Mouse (Mus musculus) forebrain, embryonic 16.5 days (tissue): Measurements from ENCODE around the gene Fgfr2. TPM values are rescaled to one million over a fixed set of nuclear protein-coding genes. Genes with fewer than 3 reads are reported as not detected.

Experiments used
- ATAC-seq: fragments of 200-750 bp; cut with Nextera tagmentation; 2 replicates; pipeline ENCODE4 v1.8.0; 2017; ENCODE audit warnings: mild to moderate bottlenecking, moderate library complexity
- H3K27ac ChIP-seq: fragments of 300-500 bp; sonication (generic); 2 replicates; pipeline ENCODE4 v1.5.1; 2014; ENCODE audit warnings: low read length, control low read depth
- H3K27me3 ChIP-seq: fragments of 300-500 bp; sonication (generic); replicated peaks from 2 replicates; pipeline ENCODE4 v1.6.1; 2014; ENCODE audit warnings: low read length; ENCODE audit not compliant: control insufficient read depth, insufficient read depth
- H3K36me3 ChIP-seq: fragments of 300-500 bp; sonication (generic); 2 replicates; pipeline ENCODE4 v1.6.1; 2014; ENCODE audit not compliant: control insufficient read depth, insufficient read depth
- H3K4me1 ChIP-seq: fragments of 300-500 bp; sonication (generic); replicated peaks from 2 replicates; pipeline ENCODE4 v1.6.1; 2014; ENCODE audit warnings: low read length; ENCODE audit not compliant: control insufficient read depth, insufficient read depth
- H3K4me2 ChIP-seq: fragments of 300-500 bp; sonication (generic); 2 replicates; pipeline ENCODE4 v1.6.1; 2014; ENCODE audit warnings: mild to moderate bottlenecking, low read length, control low read depth
- H3K4me3 ChIP-seq: fragments of 300-500 bp; sonication (generic); replicated peaks from 2 replicates; pipeline ENCODE4 v1.5.1; 2014; ENCODE audit warnings: mild to moderate bottlenecking, low read length, control low read depth
- H3K9ac ChIP-seq: fragments of 300-500 bp; sonication (generic); replicated peaks from 2 replicates; pipeline ENCODE4 v1.6.1; 2014; ENCODE audit warnings: low read depth, low read length, control low read depth
- H3K9me3 ChIP-seq: fragments of 300-500 bp; sonication (generic); 2 replicates; pipeline ENCODE4 v1.6.1; 2016; ENCODE audit warnings: low read length; ENCODE audit not compliant: control insufficient read depth
- WGBS: fragments of 180-500 bp; shearing (Covaris S2); extraction: QIAGEN DNeasy Blood & Tissue Kit; methylation state at CpG from one replicate; pipeline ENCODE4 v1.1.7; 2014; 5-methylcytosine and 5-hydroxymethylcytosine counted together
- polyA plus RNA-seq: library from polyadenylated mRNA; unstranded; fragments of >200 nt; fragmentation: Nextera tagmentation; extraction: Ambion mirVana; gene quantifications from 2 replicates; pipeline ENCODE4 v1.2.1, GENCODE M21; 2015

Gene Fgfr2
- polyA plus RNA-seq, 1 experiment from 2014 or later: 39.2 TPM

- no peaks in the 10 kb centered on the region for H3K4me1 ChIP-seq
- ATAC-seq: no peak
- H3K4me2 ChIP-seq: no peak overlapping the region
- H3K36me3 ChIP-seq: no peaks in the 10 kb centered on the region
- no peaks in the 10 kb centered on the region for H3K9me3 ChIP-seq
- no peak overlapping the region for H3K4me3 ChIP-seq
- H3K27me3 ChIP-seq: no peaks in the 10 kb centered on the region
- H3K27ac ChIP-seq: no peak overlapping the region
- no peak overlapping the region for H3K9ac ChIP-seq
- 74% methylated on average over 12 of the region's 12 CpGs for WGBS
Observed at GRCm38 (mm10) chr7:133155621-133156020, 32.5 kb upstream of the Fgfr2 start.

- Histone ChIP-seq H3K4me1 (no peaks in the 10 kb centered on the region), H3K27me3 (no peaks in the 10 kb centered on the region), H3K9ac (no peak overlapping the region), H3K27ac (no peak overlapping the region), H3K36me3 (no peaks in the 10 kb centered on the region), H3K4me3 (no peak overlapping the region), H3K9me3 (no peaks in the 10 kb centered on the region), H3K4me2 (no peak overlapping the region)
- whole genome bisulfite sequencing: 71% methylated on average over 6 of the region's 6 CpGs
- no peak for ATAC-seq
Observed at GRCm38 (mm10) chr7:133154846-133155245, 31.7 kb upstream of the Fgfr2 start.

- H3K4me3 ChIP-seq: no peak overlapping the region
Observed at GRCm38 (mm10) chr7:133139689-133140336, 16.7 kb upstream of the Fgfr2 start.

GRCm38 (mm10) chr7:133133552-133133951, 10.4 kb upstream of the Fgfr2 start:
- Histone ChIP-seq H3K27me3 (no peaks in the 10 kb centered on the region), H3K4me3 (no peak overlapping the region), H3K4me1 (no peaks in the 10 kb centered on the region), H3K9ac (no peak overlapping the region), H3K9me3 (no peaks in the 10 kb centered on the region), H3K4me2 (no peak overlapping the region), H3K27ac (no peak overlapping the region), H3K36me3 (no peaks in the 10 kb centered on the region)
- 79% methylated on average over 5 of the region's 5 CpGs for WGBS
- ATAC-seq: no peak

More at GRCm38 (mm10) chr7:133139689-133140336, 16.7 kb upstream of the Fgfr2 start:
- ATAC-seq: no peak
- Histone ChIP-seq H3K36me3 (no peaks in the 10 kb centered on the region), H3K27me3 (no peaks in the 10 kb centered on the region), H3K27ac (no peak overlapping the region), H3K4me1 (no peaks in the 10 kb centered on the region), H3K4me2 (no peak overlapping the region), H3K9me3 (no peaks in the 10 kb centered on the region), H3K9ac (no peak overlapping the region)
- WGBS: 80% methylated on average over 8 of the region's 8 CpGs

GRCm38 (mm10) chr7:133132702-133133101, 9.6 kb upstream of the Fgfr2 start:
- Histone ChIP-seq H3K9me3 (no peaks in the 10 kb centered on the region), H3K27me3 (no peaks in the 10 kb centered on the region), H3K27ac (no peak overlapping the region), H3K4me3 (no peak overlapping the region), H3K36me3 (no peaks in the 10 kb centered on the region), H3K4me2 (no peak overlapping the region), H3K4me1 (no peaks in the 10 kb centered on the region), H3K9ac (no peak overlapping the region)
- WGBS: 94% methylated on average over 5 of the region's 5 CpGs
- ATAC-seq: no peak

- no peaks in the 10 kb centered on the region for H3K27me3 ChIP-seq
- H3K4me2 ChIP-seq: peak overlapping the region; percentile 88
- WGBS: 16% methylated on average over 34 of the region's 34 CpGs
- peaks cover 23% of the 10 kb centered on the region for H3K4me1 ChIP-seq
- H3K36me3 ChIP-seq: no peaks in the 10 kb centered on the region
- H3K4me3 ChIP-seq: peak overlapping the region; percentile 86
- H3K9me3 ChIP-seq: no peaks in the 10 kb centered on the region
- no peak for ATAC-seq
- peak overlapping the region; percentile 94 for H3K9ac ChIP-seq
- H3K27ac ChIP-seq: no peak overlapping the region
Observed at GRCm38 (mm10) chr7:133124701-133125485, 1.7 kb upstream of the Fgfr2 start.

GRCm38 (mm10) chr7:133123999-133124700, 1.0 kb upstream of the Fgfr2 start, which contains the start of gene Ctbp2:
Gene Ctbp2 (minus strand): TSS chr7:133124354.
- Histone ChIP-seq H3K9me3 (no peaks in the 10 kb centered on the region), H3K4me1 (peaks cover 25% of the 10 kb centered on the region), H3K36me3 (no peaks in the 10 kb centered on the region), H3K27me3 (no peaks in the 10 kb centered on the region), H3K9ac (peak within 1 kb of the TSS; percentile 94), H3K4me2 (peak within 1 kb of the TSS; percentile 88), H3K4me3 (peak within 1 kb of the TSS; percentile 86), H3K27ac (peak within 1 kb of the TSS; percentile 95)
- ATAC-seq: peak; percentile 68
- under 1% methylated on average over 58 of the region's 59 CpGs for WGBS

- H3K27me3 ChIP-seq: no peaks in the 10 kb centered on the region
- under 1% methylated on average over 77 of the region's 102 CpGs for WGBS
Observed at GRCm38 (mm10) chr7:133122379-133123243, 539 bp downstream of the Fgfr2 start.

More at GRCm38 (mm10) chr7:133122379-133123243, 539 bp downstream of the Fgfr2 start:
- H3K4me1 ChIP-seq: peaks cover 30% of the 10 kb centered on the region
- H3K9me3 ChIP-seq: no peaks in the 10 kb centered on the region
- H3K9ac ChIP-seq: peak overlapping the region; percentile 94
- H3K4me3 ChIP-seq: peak overlapping the region; percentile 86
- peak overlapping the region; percentile 88 for H3K4me2 ChIP-seq
- ATAC-seq: peak; percentile 19
- H3K36me3 ChIP-seq: no peaks in the 10 kb centered on the region
- peak overlapping the region; percentile 95 for H3K27ac ChIP-seq
